Mouse (Mus musculus): ENCODE measurements around the gene Palm.

The Palm gene

DNA sequence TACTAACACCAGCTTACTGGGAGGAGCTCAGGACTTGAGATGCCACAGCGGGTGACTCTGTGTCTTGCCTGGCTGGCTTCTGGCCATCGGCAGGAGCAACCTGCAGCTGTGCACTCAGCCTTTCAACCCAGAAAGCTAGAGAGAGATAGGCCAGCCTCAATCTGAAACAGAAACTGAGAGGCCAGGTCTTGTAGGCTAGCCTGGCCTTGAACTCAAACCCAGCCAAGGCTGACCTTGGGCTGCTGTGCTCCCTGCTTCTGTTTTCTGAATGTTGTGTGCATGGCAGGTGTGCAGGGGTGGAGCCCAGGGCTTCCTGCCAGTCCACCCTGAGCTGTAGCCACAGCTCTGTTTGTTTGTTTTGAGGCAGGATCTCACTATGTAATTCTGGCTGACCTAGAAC lies 20.2 kb upstream of the Palm start:
- no peak for DNase-seq

DNA sequence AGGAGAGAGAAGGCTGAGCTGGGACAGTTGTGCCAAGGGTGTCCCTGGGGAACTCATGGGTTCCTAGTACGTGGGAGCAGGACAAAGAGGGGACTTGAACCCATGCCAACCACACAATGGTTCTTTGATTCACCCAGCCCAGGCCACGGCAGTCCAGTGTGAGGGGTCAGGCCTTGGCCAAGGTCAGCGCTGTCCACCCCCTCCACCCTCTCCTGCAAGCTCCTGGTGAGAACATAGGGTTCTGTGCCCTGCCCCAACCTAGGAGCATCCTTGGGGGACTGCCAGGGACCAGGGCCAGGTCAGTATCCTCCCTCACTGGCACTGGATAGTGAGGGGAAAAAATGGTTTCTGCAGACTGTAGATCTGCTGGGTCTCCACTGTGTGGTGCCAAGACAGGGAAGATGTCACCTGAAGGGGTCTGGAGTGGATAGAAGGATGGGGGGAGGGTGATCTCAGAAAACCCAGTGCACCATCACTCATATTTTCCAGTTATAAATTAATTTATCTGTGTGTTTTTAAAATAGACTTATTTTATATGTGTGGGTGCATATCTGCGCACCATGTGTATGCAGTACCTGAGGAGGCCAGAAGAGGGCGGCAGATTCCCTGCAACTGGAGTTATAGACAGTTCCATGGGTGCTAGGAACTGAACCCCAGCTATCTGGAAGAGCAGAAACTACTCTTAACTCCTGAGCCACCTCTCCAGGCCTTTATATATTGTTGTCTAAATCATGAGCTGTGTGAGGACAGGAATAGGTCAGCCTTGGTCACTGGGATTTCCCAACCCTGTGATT lies 18.7 kb upstream of the Palm start:
- no peak for DNase-seq

DNA sequence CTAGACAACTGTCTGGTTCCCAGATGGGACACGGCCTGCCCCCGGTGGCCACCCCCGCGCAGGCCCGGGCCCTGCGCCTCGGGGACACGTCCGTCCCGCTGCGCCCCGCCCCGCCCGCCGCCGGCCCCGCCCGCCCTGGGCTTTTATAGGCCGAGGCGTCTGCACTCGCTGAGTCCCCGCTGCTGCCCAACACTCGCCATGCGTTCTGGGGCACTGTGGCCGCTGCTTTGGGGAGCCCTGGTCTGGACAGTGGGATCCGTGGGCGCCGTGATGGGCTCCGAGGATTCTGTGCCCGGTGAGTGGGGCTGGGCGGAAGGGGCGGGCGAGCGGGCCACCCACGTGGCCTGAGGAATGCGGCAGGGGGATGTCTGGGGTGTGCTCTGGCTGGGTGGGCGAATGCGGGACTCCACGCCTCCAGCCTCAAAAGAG lies 16.3 kb upstream of the Palm start, which contains the start of gene Fstl3:
Gene Fstl3 (plus strand): TSS at position 170 of the 429 bp plus-strand sequence.
- DNase-seq, result no peak

DNA sequence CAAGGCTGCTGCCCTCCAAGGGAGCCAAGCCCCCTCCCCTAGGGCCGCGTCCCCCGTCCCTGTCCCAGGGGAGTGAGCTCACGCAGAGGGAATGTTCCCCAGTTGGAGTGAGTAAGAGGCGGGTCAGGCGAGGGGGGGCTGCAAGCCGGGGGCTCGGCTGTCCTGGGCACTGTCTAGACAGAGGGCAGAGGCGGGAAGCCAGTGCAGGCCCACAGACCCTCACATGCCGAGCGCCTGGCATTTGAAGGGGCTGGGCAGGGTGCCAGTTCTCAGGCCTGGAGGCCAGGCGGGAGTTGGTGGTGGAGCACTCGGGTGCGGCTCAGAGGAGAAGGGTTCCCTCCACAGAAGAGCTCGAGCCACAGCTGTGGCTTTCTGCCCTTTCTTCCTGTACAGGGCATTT lies 15.4 kb upstream of the Palm start:
- peak in 1 of 2 experiments; percentile 48 for DNase-seq

DNA sequence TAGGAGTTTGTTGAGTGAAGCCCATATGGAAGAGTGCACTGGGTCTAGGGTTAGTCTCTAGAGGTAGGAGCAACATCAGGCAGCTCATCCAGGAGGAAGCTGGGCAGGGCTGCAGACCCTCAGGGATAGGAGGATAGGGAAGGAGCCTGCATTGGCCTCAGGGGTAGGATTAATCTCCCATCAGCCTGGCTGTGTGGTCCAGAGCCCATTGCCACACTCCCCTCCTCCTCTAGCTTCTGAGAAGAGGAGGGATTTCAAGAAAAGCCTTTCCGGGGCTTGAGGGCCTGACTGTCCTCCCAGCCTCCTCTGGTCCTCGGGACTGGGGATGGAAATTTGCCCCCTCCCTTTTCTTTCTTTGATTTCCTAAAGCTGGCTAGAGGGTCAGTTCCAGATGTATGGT lies 14.2 kb upstream of the Palm start:
- no peak for DNase-seq

DNA sequence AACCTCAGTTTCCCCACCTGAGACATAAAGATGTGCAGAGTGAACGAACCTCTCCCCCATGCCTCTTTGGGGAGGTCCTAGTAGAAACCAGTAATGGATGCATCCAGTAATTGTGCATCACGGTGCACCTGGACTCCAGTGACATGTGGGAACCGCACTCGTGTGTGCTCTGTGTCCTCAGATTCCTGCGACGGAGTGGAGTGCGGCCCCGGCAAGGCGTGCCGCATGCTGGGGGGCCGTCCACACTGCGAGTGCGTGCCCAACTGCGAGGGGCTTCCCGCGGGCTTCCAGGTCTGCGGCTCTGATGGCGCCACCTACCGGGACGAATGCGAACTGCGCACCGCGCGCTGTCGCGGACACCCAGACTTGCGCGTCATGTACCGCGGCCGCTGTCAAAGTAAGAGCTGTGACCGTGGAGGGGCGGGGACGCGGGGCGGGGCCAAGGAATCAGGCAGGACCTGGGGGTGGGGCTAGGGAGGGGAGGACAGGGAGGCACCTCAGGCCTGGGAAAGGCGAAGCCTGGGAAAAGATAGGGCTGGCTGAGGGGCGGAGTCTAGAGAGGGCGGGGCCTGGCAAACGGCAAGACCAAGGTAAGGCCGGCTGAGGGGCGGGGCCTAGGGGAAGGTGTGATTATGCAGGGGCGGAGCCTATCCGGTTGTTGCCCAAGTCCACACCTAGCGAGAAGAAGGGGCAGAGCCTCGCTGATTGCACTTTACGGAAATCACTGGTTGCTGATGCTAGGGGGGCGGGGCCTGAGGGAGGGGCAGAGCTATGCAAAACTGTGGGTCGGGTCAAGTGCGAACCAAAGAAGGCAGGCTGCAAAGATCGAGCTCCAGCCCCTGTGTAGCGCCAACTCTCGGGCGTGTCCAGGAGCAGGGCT lies 13.3 kb upstream of the Palm start:
- DNase-seq, result peak; percentile 96 to 99

DNA sequence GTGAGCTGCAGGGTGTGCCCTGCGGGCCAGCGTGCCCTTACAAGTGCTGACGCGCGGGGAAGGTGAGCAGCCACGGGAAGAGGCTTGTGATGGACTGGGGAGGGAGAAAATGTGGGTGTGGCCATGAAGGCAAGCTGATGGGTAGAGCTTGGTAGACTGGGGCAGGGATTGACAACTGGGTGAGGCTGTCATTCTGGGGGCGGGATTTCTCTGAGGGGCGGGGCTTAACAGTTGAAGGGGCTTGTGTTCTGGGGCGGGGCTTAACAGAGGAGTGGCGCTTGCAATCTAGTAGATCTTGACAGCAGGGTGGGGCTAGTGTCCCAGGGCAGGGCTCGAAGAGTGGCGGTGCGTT lies 12.7 kb upstream of the Palm start:
- no peak for DNase-seq

DNA sequence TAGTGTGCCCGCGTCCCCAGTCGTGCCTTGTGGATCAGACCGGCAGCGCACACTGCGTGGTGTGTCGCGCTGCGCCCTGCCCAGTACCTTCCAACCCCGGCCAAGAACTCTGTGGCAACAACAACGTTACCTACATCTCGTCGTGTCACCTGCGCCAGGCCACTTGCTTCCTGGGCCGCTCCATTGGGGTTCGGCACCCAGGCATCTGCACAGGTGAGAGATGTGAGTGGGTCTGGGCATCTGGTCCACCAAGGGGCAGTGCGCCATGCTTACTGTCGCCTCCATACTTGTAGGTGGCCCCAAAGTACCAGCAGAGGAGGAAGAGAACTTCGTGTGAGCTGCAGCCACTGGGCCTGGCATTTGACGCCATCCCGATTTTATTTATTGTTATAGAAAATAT lies 12.2 kb upstream of the Palm start:
- peak in 1 of 2 experiments; percentile 50 for DNase-seq

DNA sequence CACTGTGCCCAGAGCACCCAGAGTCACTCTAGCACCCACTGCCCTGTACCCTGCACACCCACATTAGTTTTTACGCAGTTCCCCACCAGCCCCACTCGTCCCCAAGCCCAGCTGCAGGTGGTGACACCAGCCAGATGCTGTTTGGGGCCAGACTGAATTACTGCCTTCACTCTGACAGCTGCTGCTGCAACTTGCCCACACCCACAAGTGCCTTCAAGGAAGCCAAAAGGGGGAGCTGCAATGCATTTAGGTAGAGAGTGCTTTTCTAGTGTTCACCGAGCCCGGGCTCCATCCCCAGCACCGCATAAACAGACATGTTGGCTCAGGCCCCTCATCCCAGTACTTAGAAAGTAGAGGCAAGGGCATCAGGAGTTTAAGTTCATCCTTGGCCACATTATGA lies 11.4 kb upstream of the Palm start:
- DNase-seq, result no peak

DNA sequence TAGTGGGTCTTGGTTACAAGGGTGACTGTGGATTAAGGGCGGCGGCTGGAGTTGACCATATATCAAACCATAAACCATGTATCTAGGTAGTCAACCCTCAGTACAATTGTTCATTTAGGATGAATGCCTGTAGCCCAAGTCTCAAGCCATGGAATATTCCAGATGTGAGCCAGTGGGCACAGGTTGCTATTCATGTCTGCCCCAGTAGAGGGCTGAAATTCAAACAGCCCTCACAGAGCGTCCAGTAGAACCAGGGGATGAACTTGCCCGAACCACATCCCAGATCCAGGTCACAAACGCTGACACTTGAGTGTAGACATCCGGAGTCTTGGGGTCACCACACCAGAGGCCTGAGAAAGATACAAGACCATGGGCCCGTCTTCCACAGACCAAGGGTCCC lies 10.3 kb upstream of the Palm start:
- DNase-seq, result no peak

DNA sequence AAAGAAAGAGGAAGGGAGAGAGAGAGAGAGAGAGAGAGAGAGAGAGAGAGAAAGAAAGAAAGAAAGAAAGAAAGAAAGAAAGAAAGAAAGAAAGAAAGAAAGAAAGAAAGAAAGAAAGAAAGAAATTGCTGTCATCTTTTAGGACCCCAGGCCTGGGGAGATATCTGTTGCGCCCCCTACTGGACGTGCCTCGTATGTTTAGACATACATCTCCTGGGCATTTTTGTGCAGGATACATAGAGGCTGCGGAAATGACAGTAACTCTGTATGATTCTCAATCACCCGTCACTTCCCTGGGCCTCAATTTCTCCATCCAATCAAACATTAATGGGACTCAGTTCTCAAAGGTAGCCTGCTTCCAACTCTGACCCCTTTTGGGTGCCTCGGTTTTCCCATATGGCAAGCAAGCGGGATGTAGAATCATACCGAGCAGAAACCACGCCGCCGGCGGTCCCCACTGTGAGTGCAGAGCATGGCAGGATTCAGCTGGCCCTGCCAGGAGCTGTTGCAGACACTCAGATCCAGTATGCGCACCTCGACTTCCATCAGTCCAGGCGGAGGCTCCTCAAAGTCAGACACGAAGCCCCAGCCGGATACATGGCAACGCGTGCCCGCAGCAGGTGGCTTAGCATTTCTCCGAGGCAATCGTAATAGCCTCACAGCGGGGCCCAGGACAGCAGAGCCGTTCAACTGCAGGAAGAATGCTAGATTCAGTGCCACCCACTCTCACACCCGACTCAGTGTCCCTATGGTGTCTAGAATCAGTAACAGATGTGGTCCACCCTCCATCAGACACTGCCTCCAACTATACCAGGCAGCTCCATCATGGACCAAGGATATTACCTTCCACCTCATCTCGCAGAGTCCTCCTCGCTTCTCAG lies 9.2 kb upstream of the Palm start:
- DNase-seq, result peak in 1 of 2 experiments; percentile 60

DNA sequence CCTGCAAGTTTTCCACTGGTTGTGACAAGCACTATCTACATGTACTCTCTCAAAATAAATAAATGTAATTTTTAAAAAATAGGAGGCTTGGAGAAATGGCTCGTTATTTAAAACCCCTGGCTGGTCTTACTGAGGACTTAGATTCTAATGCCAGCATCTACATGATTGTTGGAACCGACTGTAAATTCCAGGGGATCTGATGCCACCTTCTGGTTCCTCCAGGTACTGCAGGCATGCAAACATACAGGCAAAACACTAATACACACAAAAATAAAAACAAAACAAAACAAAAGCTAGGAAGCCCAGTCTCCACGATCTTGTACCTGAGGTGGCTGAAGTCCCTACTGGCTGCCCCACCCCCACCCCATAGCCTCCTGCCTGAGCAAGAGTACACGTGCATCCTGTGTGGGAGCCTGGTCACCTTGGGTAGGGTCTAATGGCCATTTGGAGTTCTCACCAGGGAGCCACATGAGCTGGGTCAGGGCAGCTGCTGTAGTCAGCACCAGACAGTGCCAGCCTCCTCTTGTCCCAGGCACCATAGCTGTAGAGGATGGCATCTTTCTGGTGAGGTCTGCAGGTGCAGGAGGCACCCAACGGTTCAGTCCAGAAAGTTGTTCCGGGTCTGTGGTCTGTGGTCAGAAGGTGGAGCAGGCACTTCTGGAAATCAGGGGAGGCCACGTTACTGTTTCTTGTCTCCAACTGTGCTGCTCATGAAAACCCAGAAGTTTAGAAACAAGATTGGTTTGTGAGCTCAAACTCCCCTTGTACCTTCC lies 4.8 kb upstream of the Palm start:
- DNase-seq, result peak; percentile 77 to 86

DNA sequence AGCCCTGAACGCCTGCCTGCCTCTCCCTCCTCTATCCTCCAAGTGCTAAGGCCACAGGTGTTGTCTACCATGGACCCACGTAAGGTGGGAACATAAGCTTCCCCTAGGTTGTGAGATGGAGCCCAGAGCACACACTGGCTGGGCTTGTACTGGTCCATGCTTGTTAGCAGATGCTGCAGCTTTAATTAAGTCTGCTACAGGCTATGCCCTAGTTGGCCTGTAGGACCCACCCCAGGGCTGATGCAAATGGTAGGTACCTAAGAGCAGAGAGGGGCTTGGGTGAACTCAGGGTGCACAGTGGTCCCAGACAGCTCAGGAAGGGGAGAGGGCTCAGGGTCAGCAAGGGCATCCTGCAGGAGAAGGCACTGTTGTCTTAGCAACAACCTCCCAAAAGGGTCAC lies 3.8 kb upstream of the Palm start:
- DNase-seq, result no peak

DNA sequence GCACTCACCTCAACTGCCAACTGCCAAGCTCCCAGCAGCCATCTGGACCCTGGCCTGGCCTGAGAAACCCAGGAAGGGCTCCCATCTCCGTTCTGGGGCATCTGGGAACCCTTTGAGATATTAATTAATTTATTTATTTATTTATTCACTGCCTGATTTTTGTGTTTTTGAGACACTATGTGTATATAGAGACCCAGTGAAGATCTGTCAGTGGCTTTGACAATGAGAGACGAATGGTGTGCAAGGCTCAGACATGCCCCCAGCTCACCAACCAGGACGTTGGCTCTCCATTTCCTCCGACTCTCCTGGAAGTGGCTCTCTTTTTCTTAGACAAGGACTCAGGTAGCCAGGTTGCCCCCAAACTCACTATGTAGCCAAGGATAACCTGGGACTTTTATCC lies 2.5 kb upstream of the Palm start, which contains the start of gene Prss57:
Gene Prss57 (minus strand): TSS at position 101 of the 400 bp plus-strand sequence.
- DNase-seq, result no peak

DNA sequence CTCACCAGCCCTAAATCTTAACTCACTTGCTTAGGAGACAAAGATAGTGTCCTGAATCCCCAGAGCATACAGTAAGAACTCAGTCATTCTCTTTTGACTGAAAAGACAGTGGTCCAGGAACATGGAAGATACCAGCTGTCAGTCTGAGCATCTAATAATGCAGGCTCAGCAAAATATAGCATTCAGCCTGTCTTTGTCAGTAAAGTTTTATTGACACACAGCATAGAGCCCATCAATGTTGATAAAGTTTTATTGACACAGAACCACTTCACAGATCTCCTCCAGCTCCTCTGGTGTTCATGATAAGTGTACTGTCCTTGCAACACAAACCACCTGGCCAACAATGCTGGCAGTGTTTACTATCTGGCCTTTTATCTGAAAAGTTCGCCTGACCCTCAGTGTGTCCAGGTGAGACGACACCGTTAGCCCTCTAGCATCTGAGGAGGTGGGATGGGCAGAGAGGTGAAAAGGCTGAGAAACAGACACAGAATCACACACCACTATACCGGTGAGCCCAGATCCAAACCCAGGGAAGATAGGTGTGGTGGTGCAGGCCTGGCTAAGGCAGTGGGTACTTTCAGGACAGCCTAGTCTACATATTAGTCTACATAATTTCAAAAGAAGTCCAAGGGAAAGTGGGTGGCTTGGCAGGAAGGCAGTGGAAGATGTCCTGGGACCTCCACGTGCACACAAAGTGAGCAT lies 882 bp upstream of the Palm start:
- DNase-seq, result no peak

DNA sequence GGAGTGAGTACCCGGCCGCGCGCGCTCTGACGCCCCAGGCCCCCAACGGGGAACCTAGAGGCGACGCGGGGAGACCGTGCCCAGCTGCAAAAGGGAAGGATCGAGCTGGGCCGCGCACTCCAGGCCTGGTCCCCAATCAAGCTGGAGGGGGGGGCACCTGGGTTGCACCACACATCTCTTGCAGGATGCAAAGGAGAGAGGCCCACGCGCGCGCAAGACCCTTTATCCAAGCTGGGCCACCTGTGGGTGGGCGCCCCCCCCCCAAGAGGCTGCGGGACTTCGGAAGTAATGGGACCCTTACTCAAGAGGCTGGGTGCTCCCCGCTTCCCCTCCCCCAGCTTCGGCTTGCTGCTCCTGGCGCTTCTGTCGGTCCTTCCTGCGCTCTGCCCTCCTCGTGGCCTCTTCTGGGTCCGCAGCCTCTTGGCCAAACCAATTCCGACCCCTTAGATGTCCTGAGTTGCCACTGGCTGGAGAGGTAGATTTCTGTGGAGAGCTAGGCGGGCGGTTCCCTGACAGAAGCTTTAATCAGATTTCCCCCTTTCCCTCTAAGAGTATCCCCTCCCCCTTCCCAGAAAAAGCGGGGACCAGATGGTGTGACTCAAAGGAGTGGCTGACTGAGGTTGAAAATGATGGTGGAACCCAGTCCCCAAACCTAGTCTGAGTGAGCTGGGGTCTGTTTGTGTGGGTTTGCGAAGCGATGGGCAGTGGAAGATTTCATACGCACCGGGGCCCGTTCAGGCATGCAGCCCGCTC lies 542 bp downstream of the Palm start:
- DNase-seq, result peak; percentile 59 to 63

DNA sequence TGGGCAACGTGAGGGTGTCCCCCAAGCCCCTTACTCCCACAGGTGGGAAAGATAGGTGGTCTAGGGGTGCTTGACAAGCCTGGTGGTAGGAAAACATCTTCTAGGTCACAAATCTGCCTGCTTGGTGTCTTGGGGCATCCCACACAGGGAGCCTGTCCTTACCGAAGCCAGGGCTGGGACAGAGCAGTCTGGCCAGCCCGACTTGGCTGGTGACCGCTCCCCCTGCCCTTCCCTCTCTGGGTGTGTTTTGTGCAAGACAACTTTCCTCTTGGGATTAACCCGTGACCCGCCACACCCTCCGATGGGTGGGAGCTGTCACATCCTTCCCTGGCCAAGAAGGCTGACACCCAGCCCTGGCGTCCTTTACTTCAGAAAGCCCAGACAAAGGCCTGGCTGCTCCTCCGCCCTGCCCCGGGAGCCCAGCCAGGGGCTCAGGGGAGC lies 1.1 kb downstream of the Palm start:
- DNase-seq, result peak; percentile 48 to 57

DNA sequence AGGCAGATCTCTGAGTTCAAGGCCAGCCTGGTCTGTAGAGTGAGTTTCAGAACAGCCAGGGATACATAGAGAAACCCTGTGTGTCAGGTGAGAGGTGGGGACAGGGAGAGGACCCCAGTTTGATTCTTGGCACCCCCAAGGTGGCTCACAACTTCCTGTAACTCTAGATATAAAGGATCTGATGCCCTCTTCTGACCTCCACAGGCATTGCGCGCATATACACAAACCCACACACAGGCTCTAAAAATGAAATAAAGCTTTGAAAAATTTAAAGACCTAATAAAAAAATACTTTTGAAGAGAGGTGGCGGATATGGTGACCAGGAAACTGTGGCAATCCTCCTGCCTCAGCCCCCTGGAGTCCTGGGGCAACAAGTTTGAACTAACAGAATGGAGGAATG lies 2.5 kb downstream of the Palm start:
- DNase-seq, result no peak

DNA sequence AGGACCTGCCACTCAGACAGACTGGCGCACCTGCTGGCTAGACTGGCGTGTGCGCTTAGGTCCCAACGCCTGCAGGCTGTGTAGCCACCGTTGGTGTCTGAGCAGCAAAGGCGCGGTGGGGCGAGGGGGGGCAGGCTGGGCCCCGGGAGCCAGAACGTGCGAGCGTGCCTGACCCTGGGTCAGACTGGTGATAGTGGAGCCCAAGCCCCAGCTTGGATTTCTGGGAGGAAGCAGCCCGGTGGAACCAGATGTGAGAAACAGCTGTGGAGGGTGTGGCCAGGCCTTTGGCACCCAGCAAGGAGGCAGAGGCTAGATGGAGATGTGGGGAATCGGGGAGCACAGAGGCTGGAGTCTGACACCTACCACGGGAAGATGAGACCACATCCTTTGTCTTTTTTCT lies 4.0 kb downstream of the Palm start:
- DNase-seq, result peak in 1 of 2 experiments; percentile 39

DNA sequence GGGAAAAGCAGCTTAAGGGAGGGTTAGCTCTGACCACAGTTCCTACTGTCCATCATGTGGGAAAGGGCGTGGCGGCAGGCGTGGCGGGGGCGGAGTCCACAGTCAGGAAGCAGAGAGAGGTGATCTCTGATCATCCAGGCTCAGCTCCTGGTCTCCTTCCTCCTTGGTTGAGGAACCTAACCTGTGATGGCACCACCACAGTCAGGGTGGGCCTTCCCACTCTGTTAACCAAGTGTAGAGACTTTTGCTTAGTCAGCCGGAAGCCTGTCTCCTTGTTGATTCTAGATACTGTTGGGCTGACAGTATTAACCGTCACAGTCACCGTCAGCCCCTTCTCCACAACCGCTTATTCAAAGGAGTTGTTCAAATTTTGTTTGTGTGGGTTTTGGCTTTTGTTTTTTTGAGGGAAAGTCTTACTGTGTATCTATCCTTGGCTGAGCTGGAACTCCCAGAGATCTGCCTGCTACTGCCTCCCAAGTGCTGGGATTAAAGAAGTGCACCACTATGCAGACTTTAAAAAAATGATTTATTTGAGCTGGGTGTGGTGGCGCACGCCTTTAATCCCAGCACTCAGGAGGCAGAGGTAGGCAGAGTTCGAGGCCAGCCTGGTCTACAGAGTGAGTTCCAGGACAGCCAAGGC lies 5.0 kb downstream of the Palm start:
- DNase-seq, result no peak

Data from cerebellum, adult 18-20 months (tissue).